Comparison of ENCODE assay signal across 8 mouse cellular contexts in the genomic region with DNA sequence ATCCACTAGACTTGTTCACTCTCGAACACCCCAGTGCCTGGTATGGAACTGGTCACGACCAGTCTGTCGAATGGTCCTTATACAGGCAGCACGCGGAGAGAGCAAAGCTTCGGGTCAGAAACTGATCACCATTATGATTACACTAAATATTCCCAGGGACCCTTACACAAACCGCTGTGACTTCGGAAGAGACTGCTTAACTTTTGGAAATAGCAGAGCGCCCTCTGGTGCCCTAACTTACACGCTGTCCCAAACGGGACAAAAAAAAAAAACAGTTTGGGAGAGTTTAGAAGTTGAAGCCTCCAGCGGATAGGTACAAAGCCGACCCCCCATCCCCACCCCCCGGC. TPM values are rescaled to one million over a fixed set of nuclear protein-coding genes. Genes with fewer than 3 reads are reported as not detected.
DNase-seq lines count a peak whose midpoint lies in the region; ATAC-seq and TF ChIP-seq lines count a peak whose summit lies in the region.

No protein-coding gene starts in this region.

- no peaks in the 10 kb centered on the region for H3K9me3 ChIP-seq in forebrain, embryonic 12.5 days
- H3K9me3 ChIP-seq in hindbrain, embryonic 12.5 days (replicated peaks): no peaks in the 10 kb centered on the region

- ATAC-seq in frontal cortex, adult (ENCODE audit: low TSS enrichment): no peak
- no peak for ATAC-seq in forebrain, embryonic 12.5 days (ENCODE audit: low FRiP score)
- no peak for ATAC-seq in hindbrain, embryonic 12.5 days (ENCODE audit: low FRiP score)

- no peaks in the 10 kb centered on the region for H3K36me3 ChIP-seq in forebrain, embryonic 12.5 days (replicated peaks)
- no peaks in the 10 kb centered on the region for H3K36me3 ChIP-seq in hindbrain, embryonic 12.5 days

- peaks cover 62% of the 10 kb centered on the region for H3K27me3 ChIP-seq in forebrain, embryonic 12.5 days
- H3K27me3 ChIP-seq in hindbrain, embryonic 12.5 days: peaks cover 38% of the 10 kb centered on the region

- H3K4me3 ChIP-seq in bone marrow macrophage, adult 2 months (ENCODE audit: insufficient read depth, low read length): no peak overlapping the region
- H3K4me3 ChIP-seq in forebrain, embryonic 12.5 days (replicated peaks): peak overlapping the region; percentile 20; the same call in 1 of the 2 replicates
- peak overlapping the region; percentile 27; the same call in 1 of the 2 replicates for H3K4me3 ChIP-seq in hindbrain, embryonic 12.5 days

- H3K27ac ChIP-seq in bone marrow macrophage, adult 2 months (ENCODE audit: insufficient read depth, low read depth, low read length): no peak overlapping the region
- H3K27ac ChIP-seq in forebrain, embryonic 12.5 days: no peak overlapping the region
- no peak overlapping the region for H3K27ac ChIP-seq in hindbrain, embryonic 12.5 days

- intact Hi-C loops in left cerebral cortex, postnatal 4 days (cut with DNase I): loop anchor here (2.0 to 10.0 kb wide), 3 partner anchors 67 to 247 kb away; a partner anchor contains a TSS

- peak overlapping the region; percentile 46 for H3K4me2 ChIP-seq in forebrain, embryonic 12.5 days
- peak overlapping the region; percentile 42 for H3K4me2 ChIP-seq in hindbrain, embryonic 12.5 days (replicated peaks)

- no peak overlapping the region for H3K9ac ChIP-seq in forebrain, embryonic 12.5 days
- 0 out of 2 replicates have a peak overlapping the region, but pooled peaks have one; percentile 13 for H3K9ac ChIP-seq in hindbrain, embryonic 12.5 days

- no peaks in the 10 kb centered on the region for H3K4me1 ChIP-seq in bone marrow macrophage, adult 2 months (ENCODE audit: control insufficient read depth, insufficient read depth, low read length)
- H3K4me1 ChIP-seq in forebrain, embryonic 12.5 days: peaks cover 13% of the 10 kb centered on the region
- H3K4me1 ChIP-seq in hindbrain, embryonic 12.5 days: peaks cover 10% of the 10 kb centered on the region

- peak; percentile 37 to 53 for DNase-seq in frontal cortex, postnatal 25 days (ENCODE audit: low spot score in 2 of 2)
- peak; percentile 75 for DNase-seq in left cerebral cortex, postnatal 4 days
- peak; percentile 80 for DNase-seq in mesoderm, embryonic 11.5 days (ENCODE audit: low read depth, low spot score)
- DNase-seq in spleen, postnatal 4 days (ENCODE audit: low spot score in 2 of 2): peak; percentile 63 to 85

- TF ChIP-seq POLR2A in bone marrow macrophage, adult 2 months (IDR thresholded peaks at IDR 0.05; ENCODE audit: borderline replicate concordance, low read depth, low read length): no peak

- peak; percentile 51 for TF ChIP-seq CTCF in bone marrow macrophage, adult 2 months (IDR thresholded peaks at IDR 0.05; ENCODE audit: low read depth, low read length)

- WGBS in forebrain, embryonic 12.5 days: 4% methylated on average over 14 of the region's 14 CpGs
- 4% methylated on average over 14 of the region's 14 CpGs for WGBS in hindbrain, embryonic 12.5 days

RNA-seq across cellular contexts. Expression of a gene that starts 11.2 kb away (rescaled TPM):
- 3.8 and 4.1 TPM in 2 replicates for polyA plus RNA-seq in bone marrow macrophage, adult 2 months (2012; ENCODE audit: insufficient read depth, insufficient read length, missing spikeins)
- 29.9 and 35.6 TPM in 2 replicates for polyA plus RNA-seq in forebrain, embryonic 12.5 days (2016; fragmentation: Nextera tagmentation; extraction: Ambion mirVana)
- polyA plus RNA-seq in hindbrain, embryonic 12.5 days (2016; fragmentation: Nextera tagmentation; extraction: Ambion mirVana): 51.4 and 63.2 TPM in 2 replicates
- total RNA-seq in left cerebral cortex, postnatal 4 days (2021): 10 to 100 TPM; 22.6 to 22.8 TPM

RNA-seq across cellular contexts. Expression of a gene that starts 20.1 kb away (rescaled TPM):
- 73.3 and 76.6 TPM in 2 replicates for polyA plus RNA-seq in bone marrow macrophage, adult 2 months (2012; ENCODE audit: insufficient read depth, insufficient read length, missing spikeins)
- 30.8 and 34.1 TPM in 2 replicates for polyA plus RNA-seq in forebrain, embryonic 12.5 days (2016; fragmentation: Nextera tagmentation; extraction: Ambion mirVana)
- polyA plus RNA-seq in hindbrain, embryonic 12.5 days (2016; fragmentation: Nextera tagmentation; extraction: Ambion mirVana): 41.4 and 47.4 TPM in 2 replicates
- total RNA-seq in left cerebral cortex, postnatal 4 days (2021): 10 to 100 TPM; 32.4 to 36.7 TPM

RNA-seq across cellular contexts. Expression of a gene that starts 49.8 kb away (rescaled TPM):
- polyA plus RNA-seq in bone marrow macrophage, adult 2 months (2012; ENCODE audit: insufficient read depth, insufficient read length, missing spikeins): 163 and 186 TPM in 2 replicates
- 48.9 and 54.9 TPM in 2 replicates for polyA plus RNA-seq in forebrain, embryonic 12.5 days (2016; fragmentation: Nextera tagmentation; extraction: Ambion mirVana)
- polyA plus RNA-seq in hindbrain, embryonic 12.5 days (2016; fragmentation: Nextera tagmentation; extraction: Ambion mirVana): 70.2 and 74.1 TPM in 2 replicates
- total RNA-seq in left cerebral cortex, postnatal 4 days (2021): 100 to 1,000 TPM; 257 to 302 TPM
